Mouse (Mus musculus): ENCODE data around the gene Gm33815. TPM values are rescaled to one million over a fixed set of nuclear protein-coding genes. Genes with fewer than 3 reads are reported as not detected.
"Not testable (repeated sequence)": the region's sequence is repeated elsewhere in the genome, so short reads cannot be mapped to it uniquely, and the experiment has no call there.

Gene Gm33815
- not detected in 2 replicates for polyA plus RNA-seq (2015; fragmentation: Nextera tagmentation; extraction: Ambion mirVana)

DNA sequence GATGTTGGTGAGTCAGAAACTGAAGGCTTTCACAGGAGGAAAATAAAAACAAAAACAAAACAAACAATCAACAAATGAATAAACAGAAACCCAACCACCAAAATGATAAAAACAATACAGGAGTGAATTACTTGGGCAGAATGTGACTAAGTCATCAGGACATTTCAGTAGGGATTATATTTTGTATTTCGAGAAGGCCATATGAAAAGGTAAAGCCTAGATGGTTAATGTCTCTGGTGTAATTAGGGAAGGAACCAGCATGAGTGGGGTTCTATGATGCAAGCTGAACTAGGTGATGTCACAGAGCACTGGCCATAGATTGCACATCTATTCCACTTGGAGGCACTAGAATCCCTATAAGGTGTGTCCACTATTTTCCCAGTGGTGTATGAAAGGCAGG, at the start of gene Gm33815:
Gene Gm33815 (plus strand): TSS at position 301 of the 400 bp plus-strand sequence.
- H3K4me2 ChIP-seq (ENCODE audit: low read depth, low read length); H3K36me3 ChIP-seq (replicated peaks; ENCODE audit: insufficient read depth, low read length); H3K4me3 ChIP-seq (ENCODE audit: low read depth, low read length); H3K27ac ChIP-seq (ENCODE audit: low read depth); H3K4me1 ChIP-seq (ENCODE audit: insufficient read depth); DNase-seq; H3K9me3 ChIP-seq (ENCODE audit: low read length); H3K27me3 ChIP-seq (ENCODE audit: insufficient read depth, low read length); H3K9ac ChIP-seq (replicated peaks); ATAC-seq: not testable (repeated sequence)
- no CpG with 5 or more reads among the region's 1 CpGs for WGBS (ENCODE audit: insufficient replicate concordance)

All from liver, postnatal 0 days (tissue).